Mouse (Mus musculus): ENCODE results near the gene Fnip2.

Fnip2 gene

GRCm38 (mm10) chr3:79415081-79415480 lies 152.5 kb downstream of the Fnip2 start:
- no peak for DNase-seq (ENCODE audit: low spot score)

GRCm38 (mm10) chr3:79413492-79413891 lies 154.1 kb downstream of the Fnip2 start:
- DNase-seq (ENCODE audit: low spot score): no peak

GRCm38 (mm10) chr3:79411666-79412065 lies 155.9 kb downstream of the Fnip2 start:
- DNase-seq (ENCODE audit: low spot score): no peak

- DNase-seq (ENCODE audit: low spot score): no peak
These were observed 157.0 kb downstream of the Fnip2 start for GRCm38 (mm10) chr3:79410629-79410995.

- DNase-seq (ENCODE audit: low spot score): no peak
These were observed 157.5 kb downstream of the Fnip2 start for GRCm38 (mm10) chr3:79409927-79410628.

- no peak for DNase-seq (ENCODE audit: low spot score)
These were observed 159.1 kb downstream of the Fnip2 start for GRCm38 (mm10) chr3:79408546-79408945.
